In the genomic region with DNA sequence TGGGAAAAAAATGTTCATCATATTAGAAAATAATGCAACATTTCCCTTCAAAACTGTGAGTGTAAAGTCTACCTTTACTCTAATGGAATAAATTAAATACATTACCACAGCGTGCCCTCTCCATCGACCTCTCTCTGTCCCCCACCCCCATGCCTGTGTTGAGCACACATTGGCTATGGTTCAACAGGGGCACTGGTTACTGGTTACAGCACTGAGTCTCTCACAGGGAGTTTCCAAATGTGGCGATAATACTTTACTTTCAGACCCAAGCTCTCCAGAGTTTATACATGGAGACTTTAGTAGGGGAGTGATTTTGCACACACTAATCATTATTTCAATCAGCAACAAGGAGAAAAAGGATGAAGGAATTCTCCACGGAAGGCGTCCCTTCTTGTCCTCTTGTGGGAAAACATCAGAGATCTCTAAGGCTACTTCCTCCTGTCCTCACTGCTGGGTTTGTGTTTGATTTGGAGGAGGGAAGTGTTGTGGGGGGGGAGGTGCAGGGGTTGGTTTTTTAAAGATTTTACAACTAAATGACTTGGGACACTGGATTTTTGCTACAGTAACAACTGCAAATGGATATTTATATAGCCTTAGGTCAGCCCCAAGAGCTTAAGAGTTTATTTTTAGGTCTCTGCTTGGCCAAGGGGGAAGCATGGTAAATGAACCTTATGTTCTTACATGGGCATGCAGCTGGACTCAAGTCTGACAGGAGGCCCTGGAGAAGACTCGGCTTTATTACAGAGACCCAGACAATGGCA, we compare ENCODE assay signal across 11 mouse cellular contexts.
DNase-seq lines count a peak whose midpoint lies in the region; ATAC-seq and TF ChIP-seq lines count a peak whose summit lies in the region.
"Had no signal": no experiment of that assay in that cellular context is flagged by ENCODE, and none has a peak within 500 bp of the region (broad histone marks: within the 10 kb centered on the region; RNA-seq: fewer than 3 reads in every experiment).

No protein-coding gene starts in this region.

- no peaks in the 10 kb centered on the region for H3K27me3 ChIP-seq in lung, embryonic 14.5 days (ENCODE audit: insufficient read depth, low read length)
- no peaks in the 10 kb centered on the region for H3K27me3 ChIP-seq in limb, embryonic 14.5 days (ENCODE audit: control insufficient read depth, insufficient read depth, low read length)
- no peaks in the 10 kb centered on the region for H3K27me3 ChIP-seq in stomach, embryonic 15.5 days (replicated peaks)
- no peaks in the 10 kb centered on the region for H3K27me3 ChIP-seq in neural tube, embryonic 15.5 days (replicated peaks)
- H3K27me3 ChIP-seq: embryonic facial prominence, embryonic 15.5 days had no signal

- no peak overlapping the region for H3K9ac ChIP-seq in lung, embryonic 14.5 days
- no peak overlapping the region for H3K9ac ChIP-seq in limb, embryonic 14.5 days (ENCODE audit: low read depth, low read length, severe bottlenecking)
- no peak overlapping the region for H3K9ac ChIP-seq in stomach, embryonic 15.5 days
- H3K9ac ChIP-seq in neural tube, embryonic 15.5 days (replicated peaks) = no peak overlapping the region
- H3K9ac ChIP-seq: embryonic facial prominence, embryonic 15.5 days had no signal

- no peaks in the 10 kb centered on the region for H3K36me3 ChIP-seq in lung, embryonic 14.5 days (ENCODE audit: insufficient read depth)
- H3K36me3 ChIP-seq in limb, embryonic 14.5 days (ENCODE audit: control insufficient read depth, insufficient read depth, low read length) = no peaks in the 10 kb centered on the region
- H3K36me3 ChIP-seq in stomach, embryonic 15.5 days = no peaks in the 10 kb centered on the region
- H3K36me3 ChIP-seq in neural tube, embryonic 15.5 days = no peaks in the 10 kb centered on the region
- H3K36me3 ChIP-seq: embryonic facial prominence, embryonic 15.5 days; G1E had no signal

- DNase-seq in lung, embryonic 14.5 days = peak; percentile 58
- no peak for DNase-seq in lung, adult 2 months
- peak; percentile 37 to 49 for DNase-seq in heart, adult 9 months (ENCODE audit: low spot score in 2 of 2)
- DNase-seq in limb, embryonic 14.5 days (ENCODE audit: low spot score) = no peak
- DNase-seq in adrenal gland, postnatal 14 days = no peak
- DNase-seq in thymus, postnatal 4 days = no peak

- no peak overlapping the region for H3K4me3 ChIP-seq in lung, embryonic 14.5 days (ENCODE audit: low read depth, low read length)
- H3K4me3 ChIP-seq in lung, adult 2 months (replicated peaks; ENCODE audit: extremely low read depth, low read depth, low read length) = no peak overlapping the region
- H3K4me3 ChIP-seq in limb, embryonic 14.5 days (replicated peaks; ENCODE audit: low read length) = no peak overlapping the region
- no peak overlapping the region for H3K4me3 ChIP-seq in stomach, embryonic 15.5 days (replicated peaks)
- H3K4me3 ChIP-seq in neural tube, embryonic 15.5 days (replicated peaks) = no peak overlapping the region
- H3K4me3 ChIP-seq: embryonic facial prominence, embryonic 15.5 days had no signal

- H3K27ac ChIP-seq in lung, embryonic 14.5 days (ENCODE audit: low read depth) = peak overlapping the region; percentile 87
- peak overlapping the region; percentile 33; the same call in 1 of the 2 replicates for H3K27ac ChIP-seq in limb, embryonic 14.5 days (replicated peaks; ENCODE audit: low read depth, low read length)
- peak overlapping the region; percentile 5; the same call in 1 of the 2 replicates for H3K27ac ChIP-seq in stomach, embryonic 15.5 days
- H3K27ac ChIP-seq in neural tube, embryonic 15.5 days (replicated peaks) = no peak overlapping the region
- H3K27ac ChIP-seq: embryonic facial prominence, embryonic 15.5 days had no signal

- H3K4me1 ChIP-seq in lung, embryonic 14.5 days (ENCODE audit: insufficient read depth) = peaks cover 2% of the 10 kb centered on the region; the same call in 1 of the 2 replicates
- H3K4me1 ChIP-seq in lung, adult 2 months (ENCODE audit: control insufficient read depth, insufficient read depth, low read length) = peaks cover 5% of the 10 kb centered on the region
- peaks cover 4% of the 10 kb centered on the region; the same call in 1 of the 2 replicates for H3K4me1 ChIP-seq in limb, embryonic 14.5 days (ENCODE audit: control insufficient read depth, insufficient read depth, low read length)
- 0 out of 2 replicates have a peak, but pooled peaks cover 3% of the 10 kb centered on the region for H3K4me1 ChIP-seq in stomach, embryonic 15.5 days
- H3K4me1 ChIP-seq in neural tube, embryonic 15.5 days = no peaks in the 10 kb centered on the region
- H3K4me1 ChIP-seq: embryonic facial prominence, embryonic 15.5 days had no signal

- TF ChIP-seq CTCF in lung, embryonic 14.5 days (IDR thresholded peaks at IDR 0.05; ENCODE audit: low read depth) = no peak
- TF ChIP-seq CTCF in lung, adult 2 months (IDR thresholded peaks at IDR 0.05; ENCODE audit: insufficient read depth, low read length) = no peak

- peak overlapping the region; percentile 44; the same call in 1 of the 2 replicates for H3K4me2 ChIP-seq in lung, embryonic 14.5 days
- H3K4me2 ChIP-seq in limb, embryonic 14.5 days (replicated peaks; ENCODE audit: low read depth, low read length, severe bottlenecking) = no peak overlapping the region
- 0 out of 2 replicates have a peak overlapping the region, but pooled peaks have one; percentile 10 for H3K4me2 ChIP-seq in stomach, embryonic 15.5 days
- H3K4me2 ChIP-seq in neural tube, embryonic 15.5 days = no peak overlapping the region
- H3K4me2 ChIP-seq: embryonic facial prominence, embryonic 15.5 days had no signal

- WGBS in lung, embryonic 14.5 days = 36% methylated on average over 6 of the region's 6 CpGs
- 21% methylated on average over 6 of the region's 6 CpGs for WGBS in lung, adult 2 months
- WGBS in limb, embryonic 14.5 days = 66% methylated on average over 6 of the region's 6 CpGs
- WGBS in stomach, embryonic 15.5 days = 52% methylated on average over 6 of the region's 6 CpGs
- WGBS in neural tube, embryonic 15.5 days = 76% methylated on average over 6 of the region's 6 CpGs

- H3K9me3 ChIP-seq in lung, embryonic 14.5 days (ENCODE audit: low read depth, low read length) = no peaks in the 10 kb centered on the region
- no peaks in the 10 kb centered on the region for H3K9me3 ChIP-seq in limb, embryonic 14.5 days (ENCODE audit: control insufficient read depth, low read length)
- no peaks in the 10 kb centered on the region for H3K9me3 ChIP-seq in stomach, embryonic 15.5 days
- no peaks in the 10 kb centered on the region for H3K9me3 ChIP-seq in neural tube, embryonic 15.5 days (replicated peaks)
- H3K9me3 ChIP-seq: embryonic facial prominence, embryonic 15.5 days; G1E had no signal

- no peak for TF ChIP-seq POLR2A in lung, adult 2 months (IDR thresholded peaks at IDR 0.05; ENCODE audit: borderline replicate concordance, extremely low read depth, low read depth, low read length)
- TF ChIP-seq POLR2A in limb, embryonic 14.5 days (IDR thresholded peaks at IDR 0.05; ENCODE audit: borderline replicate concordance, extremely low read depth, insufficient read depth, insufficient read length) = no peak

- peak; percentile 82 for ATAC-seq in lung, embryonic 14.5 days (ENCODE audit: insufficient read depth)
- peak; percentile 55; the same call in 1 of the 2 replicates for ATAC-seq in limb, embryonic 14.5 days (ENCODE audit: low FRiP score, low read depth)
- 0 out of 2 replicates have a peak, but pooled peaks have one; percentile 50 for ATAC-seq in stomach, embryonic 15.5 days (ENCODE audit: insufficient read depth, low FRiP score, low read depth)
- ATAC-seq in neural tube, embryonic 15.5 days (ENCODE audit: low FRiP score) = no peak
- ATAC-seq: midbrain, embryonic 16.5 days had no signal

Comparison
In these comparisons a context has a peak if more than half of its experiments do, and no peak if none do; other contexts are left out.
1. DNase-seq: peak in lung, embryonic 14.5 days (single experiment) and heart, adult 9 months (2 of 2); none in lung, adult 2 months (single experiment), limb, embryonic 14.5 days (single experiment), adrenal gland, postnatal 14 days (single experiment) and thymus, postnatal 4 days (single experiment).
2. H3K4me2 ChIP-seq: peak in lung, embryonic 14.5 days (single experiment) and stomach, embryonic 15.5 days (single experiment); none in limb, embryonic 14.5 days (single experiment) and neural tube, embryonic 15.5 days (single experiment).